Mouse (Mus musculus) liver, embryonic 16.5 days (tissue): ENCODE data around the gene Zfp512. TPM values are rescaled to one million over a fixed set of nuclear protein-coding genes. Genes with fewer than 3 reads are reported as not detected.

Source experiments
- ATAC-seq: fragments of 200-750 bp; cut with Nextera tagmentation; 2 replicates; pipeline ENCODE4 v1.8.0; 2017; ENCODE audit warnings: low read depth, mild to moderate bottlenecking, moderate number of reproducible peaks, moderate library complexity
- H3K27ac ChIP-seq: fragments of 300-500 bp; sonication (generic); 2 replicates; pipeline ENCODE4 v1.5.1; 2014; ENCODE audit warnings: mild to moderate bottlenecking, low read length
- H3K27me3 ChIP-seq: fragments of 300-500 bp; sonication (generic); 2 replicates; pipeline ENCODE4 v1.6.1; 2014; ENCODE audit warnings: low read depth, low read length, mixed read lengths; ENCODE audit not compliant: control insufficient read depth, insufficient read depth
- H3K36me3 ChIP-seq: fragments of 300-500 bp; sonication (generic); 2 replicates; pipeline ENCODE4 v1.6.1; 2014; ENCODE audit warnings: mild to moderate bottlenecking; ENCODE audit not compliant: control insufficient read depth, insufficient read depth
- H3K4me1 ChIP-seq: fragments of 300-500 bp; sonication (generic); 2 replicates; pipeline ENCODE4 v1.6.1; 2014; ENCODE audit warnings: low read depth, low read length, mixed read lengths; ENCODE audit not compliant: control insufficient read depth
- H3K4me2 ChIP-seq: fragments of 300-500 bp; sonication (generic); 2 replicates; pipeline ENCODE4 v1.6.1; 2014; ENCODE audit warnings: low read depth, low read length, mixed read lengths
- H3K4me3 ChIP-seq: fragments of 300-500 bp; sonication (generic); 2 replicates; pipeline ENCODE4 v1.5.1; 2014; ENCODE audit warnings: low read depth, mild to moderate bottlenecking, low read length
- H3K9ac ChIP-seq: fragments of 300-500 bp; sonication (generic); 2 replicates; pipeline ENCODE4 v1.6.1; 2014; ENCODE audit warnings: low read depth, low read length
- H3K9me3 ChIP-seq: fragments of 300-500 bp; sonication (generic); replicated peaks from 2 replicates; pipeline ENCODE4 v1.6.1; 2016; ENCODE audit warnings: low read length; ENCODE audit not compliant: control insufficient read depth
- WGBS: fragments of 180-500 bp; shearing (Covaris S2); extraction: QIAGEN DNeasy Blood & Tissue Kit; methylation state at CpG from one replicate; pipeline ENCODE4 v1.1.7; 2014; ENCODE audit not compliant: insufficient replicate concordance; 5-methylcytosine and 5-hydroxymethylcytosine counted together
- polyA plus RNA-seq: library from polyadenylated mRNA; unstranded; fragments of >200 nt; fragmentation: Nextera tagmentation; extraction: Ambion mirVana; gene quantifications from 2 replicates; pipeline ENCODE4 v1.2.1, GENCODE M21; 2015

The Zfp512 gene
- polyA plus RNA-seq, 1 experiment from 2014 or later: 14.2 TPM

DNA sequence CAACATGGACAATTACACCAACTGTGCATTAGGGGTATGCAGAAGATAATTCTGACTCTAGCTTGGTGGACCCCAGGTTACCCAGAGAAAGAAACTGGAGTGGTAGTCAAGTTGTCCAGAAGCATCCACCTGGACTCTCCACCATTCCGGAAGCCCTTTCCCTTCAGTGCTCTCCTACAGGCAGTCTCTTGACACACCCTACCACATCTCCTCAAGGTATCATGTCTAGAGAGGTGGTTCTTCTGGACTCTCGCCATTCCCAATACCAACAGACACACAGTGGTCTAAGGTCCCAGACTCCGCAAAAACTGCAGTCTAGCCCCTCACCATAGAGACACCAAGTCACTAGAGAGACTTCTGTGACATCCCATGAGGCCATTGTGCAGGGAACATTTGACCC lies 33.2 kb downstream of the Zfp512 start, which contains the start of gene 4930548H24Rik:
Gene 4930548H24Rik (plus strand): TSS at position 301 of the 400 bp plus-strand sequence.
- WGBS: 72% methylated on average over 3 of the region's 3 CpGs
- no peak within 1 kb of the TSS for H3K4me3 ChIP-seq
- H3K36me3 ChIP-seq: peaks cover 3% of the 10 kb centered on the region; the same call in 1 of the 2 replicates
- H3K9ac ChIP-seq: no peak within 1 kb of the TSS
- ATAC-seq: no peak
- H3K27ac ChIP-seq: no peak within 1 kb of the TSS
- H3K27me3 ChIP-seq: no peaks in the 10 kb centered on the region
- H3K4me1 ChIP-seq: no peaks in the 10 kb centered on the region
- H3K9me3 ChIP-seq: no peaks in the 10 kb centered on the region
- no peak within 1 kb of the TSS for H3K4me2 ChIP-seq

- Histone ChIP-seq H3K9me3 (no peaks in the 10 kb centered on the region), H3K4me3 (no peak overlapping the region), H3K36me3 (no peaks in the 10 kb centered on the region), H3K4me2 (no peak overlapping the region), H3K27ac (no peak overlapping the region), H3K4me1 (no peaks in the 10 kb centered on the region), H3K9ac (no peak overlapping the region), H3K27me3 (no peaks in the 10 kb centered on the region)
- ATAC-seq: no peak
- 61% methylated on average over 3 of the region's 3 CpGs for WGBS
Measured at GRCm38 (mm10) chr5:31487889-31488288, 35.7 kb downstream of the Zfp512 start.

GRCm38 (mm10) chr5:31489116-31489769 lies 37.0 kb downstream of the Zfp512 start:
- Histone ChIP-seq H3K27ac (no peak overlapping the region), H3K4me2 (no peak overlapping the region), H3K27me3 (0 out of 2 replicates have a peak, but pooled peaks cover 2% of the 10 kb centered on the region), H3K4me1 (peaks cover 3% of the 10 kb centered on the region), H3K36me3 (no peaks in the 10 kb centered on the region), H3K9ac (no peak overlapping the region), H3K9me3 (no peaks in the 10 kb centered on the region), H3K4me3 (no peak overlapping the region)
- no peak for ATAC-seq
- WGBS: 53% methylated on average over 7 of the region's 7 CpGs

- H3K4me3 ChIP-seq: no peak overlapping the region
- no peak overlapping the region for H3K4me2 ChIP-seq
- peaks cover 11% of the 10 kb centered on the region for H3K4me1 ChIP-seq
- no peak overlapping the region for H3K27ac ChIP-seq
- no peaks in the 10 kb centered on the region for H3K9me3 ChIP-seq
- WGBS: 58% methylated on average over 1 of the region's 1 CpGs
- ATAC-seq: no peak
- no peak overlapping the region for H3K9ac ChIP-seq
- H3K36me3 ChIP-seq: peaks cover 3% of the 10 kb centered on the region; the same call in 1 of the 2 replicates
- 0 out of 2 replicates have a peak, but pooled peaks cover 2% of the 10 kb centered on the region for H3K27me3 ChIP-seq
Measured at GRCm38 (mm10) chr5:31492031-31492430, 39.8 kb downstream of the Zfp512 start.

DNA sequence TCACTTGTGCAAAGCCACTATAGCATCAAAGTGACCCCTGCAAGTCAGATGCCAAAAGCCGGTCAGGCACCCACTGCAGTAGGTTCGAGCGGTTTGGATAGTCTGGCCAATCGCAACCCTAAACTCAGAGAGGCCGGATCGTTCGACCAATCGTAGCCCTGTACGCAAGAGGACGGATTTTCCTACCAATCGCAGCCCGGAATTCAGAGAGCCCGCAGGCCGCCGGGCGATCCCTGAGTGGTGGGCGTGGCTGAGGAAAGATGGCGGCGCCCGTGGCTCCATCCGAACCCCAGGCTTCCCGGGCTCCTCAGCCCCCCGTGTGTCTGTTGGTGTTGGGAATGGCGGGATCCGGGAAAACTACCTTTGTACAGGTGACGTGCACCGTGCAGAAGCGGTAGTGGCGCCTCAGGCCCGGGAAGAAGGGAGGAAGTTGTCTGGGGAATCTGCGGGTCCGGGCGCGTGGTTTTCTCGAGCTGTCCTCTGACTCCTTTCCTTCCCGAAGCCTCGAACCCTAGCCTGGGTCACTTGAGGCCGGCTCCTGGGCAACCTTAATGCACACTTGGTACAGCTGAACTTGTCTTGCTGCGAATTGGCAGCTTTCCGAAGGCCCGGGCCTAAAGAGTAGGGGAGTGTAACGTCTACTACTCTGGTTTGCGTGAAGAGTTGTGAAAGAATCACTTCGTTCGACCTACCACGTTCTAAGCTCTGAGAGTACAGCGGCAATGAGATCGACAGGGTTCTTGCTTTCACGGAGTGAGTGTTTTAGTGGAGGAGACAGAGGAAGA lies 42.5 kb downstream of the Zfp512 start, which contains the start of gene Gpn1:
Gene Gpn1 (plus strand): TSS at position 229 of the 785 bp plus-strand sequence.
- Histone ChIP-seq H3K4me3 (peak within 1 kb of the TSS; percentile 84), H3K27me3 (0 out of 2 replicates have a peak, but pooled peaks cover 2% of the 10 kb centered on the region), H3K27ac (no peak within 1 kb of the TSS), H3K9me3 (no peaks in the 10 kb centered on the region), H3K4me1 (peaks cover 11% of the 10 kb centered on the region), H3K9ac (peak within 1 kb of the TSS; percentile 74), H3K4me2 (peak within 1 kb of the TSS; percentile 94), H3K36me3 (peaks cover 3% of the 10 kb centered on the region; the same call in 1 of the 2 replicates)
- under 1% methylated on average over 49 of the region's 49 CpGs for WGBS
- peak; percentile 100 for ATAC-seq

DNA sequence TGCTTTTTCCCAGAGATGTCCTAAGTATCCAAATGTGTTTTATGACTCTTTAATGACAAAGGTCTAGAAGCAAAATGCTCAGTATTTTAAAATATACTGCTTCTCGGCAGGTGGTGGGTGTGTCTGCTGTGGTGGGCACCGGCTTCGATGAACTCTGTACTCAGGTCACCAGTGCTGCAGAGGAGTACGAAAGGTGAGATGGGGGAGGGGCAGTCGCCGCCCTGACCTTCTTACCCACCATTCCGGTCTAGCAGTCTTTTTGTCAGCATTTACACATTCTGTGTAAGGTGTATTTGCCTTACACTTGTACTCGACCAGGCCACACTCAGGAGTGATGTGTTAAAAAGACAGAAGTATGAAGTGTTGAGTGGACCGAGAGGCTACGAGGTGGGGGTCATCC lies 52.6 kb downstream of the Zfp512 start:
- H3K27me3 ChIP-seq: no peaks in the 10 kb centered on the region
- no peak overlapping the region for H3K4me3 ChIP-seq
- H3K36me3 ChIP-seq: peaks cover 17% of the 10 kb centered on the region
- H3K4me2 ChIP-seq: no peak overlapping the region
- no peaks in the 10 kb centered on the region for H3K9me3 ChIP-seq
- no peak overlapping the region for H3K27ac ChIP-seq
- 75% methylated on average over 10 of the region's 10 CpGs for WGBS
- no peaks in the 10 kb centered on the region for H3K4me1 ChIP-seq
- H3K9ac ChIP-seq: no peak overlapping the region
- no peak for ATAC-seq

- H3K9me3 ChIP-seq: no peaks in the 10 kb centered on the region
- no peak overlapping the region for H3K4me2 ChIP-seq
- no peak overlapping the region for H3K9ac ChIP-seq
- H3K27me3 ChIP-seq: no peaks in the 10 kb centered on the region
- ATAC-seq: no peak
- H3K4me1 ChIP-seq: no peaks in the 10 kb centered on the region
- H3K27ac ChIP-seq: no peak overlapping the region
- WGBS: 45% methylated on average over 1 of the region's 1 CpGs
- H3K4me3 ChIP-seq: no peak overlapping the region
- H3K36me3 ChIP-seq: peaks cover 19% of the 10 kb centered on the region
Measured at GRCm38 (mm10) chr5:31512481-31512880, 60.2 kb downstream of the Zfp512 start.

DNA sequence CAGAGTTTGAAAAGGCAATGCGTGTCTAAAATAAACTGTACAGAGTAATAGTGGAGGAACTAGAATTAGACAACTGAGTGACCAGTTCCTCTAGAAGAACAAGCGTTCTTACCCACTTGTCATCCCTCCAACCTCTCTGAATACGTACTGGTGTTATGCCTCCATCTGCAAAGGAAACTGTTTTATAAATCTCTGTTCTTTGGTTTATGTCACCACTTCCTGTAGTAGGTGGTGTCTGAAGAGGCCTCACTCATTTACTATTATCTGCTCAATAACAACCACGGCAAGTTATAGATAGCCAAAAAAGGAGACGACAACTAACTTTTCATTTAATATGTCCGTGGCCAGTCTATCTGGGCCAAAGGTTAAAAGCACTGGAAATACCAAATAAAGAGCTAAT lies 68.3 kb downstream of the Zfp512 start:
- ATAC-seq: no peak
- Histone ChIP-seq H3K9me3 (no peaks in the 10 kb centered on the region), H3K27me3 (no peaks in the 10 kb centered on the region), H3K4me3 (no peak overlapping the region), H3K9ac (no peak overlapping the region), H3K4me2 (no peak overlapping the region), H3K4me1 (peaks cover 1% of the 10 kb centered on the region; the same call in 1 of the 2 replicates), H3K36me3 (peaks cover 18% of the 10 kb centered on the region), H3K27ac (no peak overlapping the region)
- WGBS: 75% methylated on average over 6 of the region's 6 CpGs
